8 mouse cellular contexts compared by ENCODE assay signal in genomic region chr3:146149156-146150057, GRCm38 (mm10). TPM values are rescaled to one million over a fixed set of nuclear protein-coding genes. Genes with fewer than 3 reads are reported as not detected.
DNase-seq lines count a peak whose midpoint lies in the region; ATAC-seq and TF ChIP-seq lines count a peak whose summit lies in the region.

Gene Mcoln2, plus strand, starts transcription at chr3:146149833.

- TF ChIP-seq POLR2A in spleen, adult 2 months (IDR thresholded peaks at IDR 0.05; ENCODE audit: low read depth, low read length), result no peak

- H3K9ac ChIP-seq in forebrain, embryonic 15.5 days (replicated peaks), result peak within 1 kb of the TSS; percentile 17; the same call in 1 of the 2 replicates
- H3K9ac ChIP-seq in kidney, embryonic 16.5 days (replicated peaks; ENCODE audit: low read length), result peak within 1 kb of the TSS; percentile 66
- H3K9ac ChIP-seq in stomach, postnatal 0 days (ENCODE audit: low read length), result peak within 1 kb of the TSS; percentile 45

- peak within 1 kb of the TSS; percentile 68 for H3K4me2 ChIP-seq in forebrain, embryonic 15.5 days (replicated peaks)
- H3K4me2 ChIP-seq in kidney, embryonic 16.5 days (replicated peaks; ENCODE audit: low read depth, low read length), result peak within 1 kb of the TSS; percentile 98
- H3K4me2 ChIP-seq in stomach, postnatal 0 days (replicated peaks; ENCODE audit: low read depth), result peak within 1 kb of the TSS; percentile 89

- peaks cover 22% of the 10 kb centered on the region; the same call in 1 of the 2 replicates for H3K4me1 ChIP-seq in spleen, adult 2 months (ENCODE audit: control insufficient read depth, insufficient read depth, insufficient read length)
- peaks cover 11% of the 10 kb centered on the region for H3K4me1 ChIP-seq in forebrain, embryonic 15.5 days
- peaks cover 18% of the 10 kb centered on the region for H3K4me1 ChIP-seq in kidney, embryonic 16.5 days (ENCODE audit: insufficient read depth, low read length)
- H3K4me1 ChIP-seq in stomach, postnatal 0 days (replicated peaks; ENCODE audit: control insufficient read depth, insufficient read depth), result no peaks in the 10 kb centered on the region; the same call in 1 of the 2 replicates

- H3K36me3 ChIP-seq in spleen, adult 2 months (ENCODE audit: control insufficient read depth, insufficient read depth, low read length), result no peaks in the 10 kb centered on the region
- H3K36me3 ChIP-seq in forebrain, embryonic 15.5 days, result no peaks in the 10 kb centered on the region
- H3K36me3 ChIP-seq in kidney, embryonic 16.5 days (ENCODE audit: insufficient read depth, low read length), result no peaks in the 10 kb centered on the region
- H3K36me3 ChIP-seq in stomach, postnatal 0 days (ENCODE audit: control insufficient read depth, insufficient read depth, low read length), result no peaks in the 10 kb centered on the region

- peak within 1 kb of the TSS; percentile 69 for H3K27ac ChIP-seq in spleen, adult 2 months (ENCODE audit: insufficient read depth, low read length)
- H3K27ac ChIP-seq in forebrain, embryonic 15.5 days (replicated peaks), result no peak within 1 kb of the TSS
- H3K27ac ChIP-seq in kidney, embryonic 16.5 days (ENCODE audit: low read length), result no peak within 1 kb of the TSS
- no peak within 1 kb of the TSS for H3K27ac ChIP-seq in stomach, postnatal 0 days (replicated peaks)

- no peak for TF ChIP-seq CTCF in spleen, adult 2 months (IDR thresholded peaks at IDR 0.05; ENCODE audit: extremely low read depth, insufficient read depth, insufficient read length, insufficient replicate concordance)
- no peak for TF ChIP-seq CTCF in stomach, postnatal 0 days (IDR thresholded peaks at IDR 0.05; ENCODE audit: low read depth)

- WGBS in spleen, adult 2 months, result 13% methylated on average over 34 of the region's 34 CpGs
- WGBS in forebrain, embryonic 15.5 days, result 13% methylated on average over 29 of the region's 34 CpGs
- WGBS in kidney, embryonic 16.5 days, result 11% methylated on average over 34 of the region's 34 CpGs
- 16% methylated on average over 34 of the region's 34 CpGs for WGBS in stomach, postnatal 0 days

- no peaks in the 10 kb centered on the region for H3K9me3 ChIP-seq in forebrain, embryonic 15.5 days
- H3K9me3 ChIP-seq in kidney, embryonic 16.5 days (ENCODE audit: low read length), result no peaks in the 10 kb centered on the region
- H3K9me3 ChIP-seq in stomach, postnatal 0 days (ENCODE audit: control insufficient read depth, low read length), result no peaks in the 10 kb centered on the region

- 0 out of 2 replicates have a peak, but pooled peaks have one; percentile 41 for ATAC-seq in forebrain, embryonic 15.5 days (replicated peaks)
- peak; percentile 29; the same call in 1 of the 2 replicates for ATAC-seq in kidney, embryonic 16.5 days (ENCODE audit: low FRiP score, low TSS enrichment)
- ATAC-seq in megakaryocyte, adult 5-6 weeks (ENCODE audit: poor library complexity, severe bottlenecking), result peak; percentile 73
- ATAC-seq in stomach, postnatal 0 days (ENCODE audit: low FRiP score, low TSS enrichment), result peak; percentile 73

- peak within 1 kb of the TSS; percentile 69 for H3K4me3 ChIP-seq in spleen, adult 2 months (ENCODE audit: extremely low read depth, insufficient read depth, insufficient read length)
- H3K4me3 ChIP-seq in forebrain, embryonic 15.5 days, result peak within 1 kb of the TSS; percentile 36
- H3K4me3 ChIP-seq in kidney, embryonic 16.5 days (ENCODE audit: low read length), result peak within 1 kb of the TSS; percentile 54
- peak within 1 kb of the TSS; percentile 44 for H3K4me3 ChIP-seq in stomach, postnatal 0 days (ENCODE audit: low read depth, low read length)

- peak in 1 of 2 experiments; percentile 54 for DNase-seq in spleen, adult 2 months (ENCODE audit: low read depth in 1 of 2, low spot score in 2 of 2)
- no peak for DNase-seq in spleen, postnatal 4 days (ENCODE audit: low spot score in 2 of 2)
- peak; percentile 28 for DNase-seq in stomach, postnatal 0 days (ENCODE audit: low spot score)
- DNase-seq in adrenal gland, postnatal 4 days (ENCODE audit: low spot score in 2 of 2), result no peak
- no peak for DNase-seq in frontal cortex, postnatal 10 days (ENCODE audit: low spot score in 2 of 2)

- no peak for TF ChIP-seq EP300 in stomach, postnatal 0 days (optimal IDR thresholded peaks at IDR 0.05)

- H3K27me3 ChIP-seq in spleen, adult 2 months (ENCODE audit: control insufficient read depth, insufficient read depth, low read length), result no peaks in the 10 kb centered on the region
- peaks cover 11% of the 10 kb centered on the region; the same call in 1 of the 2 replicates for H3K27me3 ChIP-seq in forebrain, embryonic 15.5 days
- peaks cover 5% of the 10 kb centered on the region; the same call in 1 of the 2 replicates for H3K27me3 ChIP-seq in kidney, embryonic 16.5 days (ENCODE audit: insufficient read depth, low read length)
- no peaks in the 10 kb centered on the region for H3K27me3 ChIP-seq in stomach, postnatal 0 days (ENCODE audit: control insufficient read depth, insufficient read depth, low read length)

RNA-seq across cellular contexts. Expression of gene Mcoln2, which starts in this region (rescaled TPM):
- 6.6 and 8.2 TPM in 2 replicates for polyA plus RNA-seq in spleen, adult 2 months (2012; rRNA removed)
- polyA plus RNA-seq in forebrain, embryonic 15.5 days (2015; fragmentation: Nextera tagmentation; extraction: Ambion mirVana), result not detected in 2 replicates
- 0.84 and 1.3 TPM in 2 replicates for polyA plus RNA-seq in kidney, embryonic 16.5 days (2015; fragmentation: Nextera tagmentation; extraction: Ambion mirVana)
- total RNA-seq in megakaryocyte, adult 5-6 weeks (2015), result 0.47 and 3.3 TPM in 2 replicates
- total RNA-seq in megakaryocyte, adult 5-6 weeks (2017), result 0.33 and 2.2 TPM in 2 replicates
- polyA plus RNA-seq in stomach, postnatal 0 days (2015; fragmentation: Nextera tagmentation; extraction: Ambion mirVana), result 1.9 TPM in 2 replicates
- total RNA-seq in adrenal gland, postnatal 4 days (2021), result 1 to 10 TPM in 1 of 2 experiments, under 1 TPM in 1; 0.39 to 1.6 TPM

Comparison
In these comparisons a context has a peak if more than half of its experiments do, and no peak if none do; other contexts are left out.
1. Peak in ATAC-seq, H3K4me3 ChIP-seq, H3K9ac ChIP-seq and H3K4me2 ChIP-seq in forebrain, embryonic 15.5 days; RNA of the gene not detected or under 1 TPM.